Mouse (Mus musculus): ENCODE results near the gene Upf3b. TPM values are rescaled to one million over a fixed set of nuclear protein-coding genes. Genes with fewer than 3 reads are reported as not detected.

Upf3b gene
- polyA plus RNA-seq, 1 experiment from 2014 or later, result 33.6 TPM

DNA sequence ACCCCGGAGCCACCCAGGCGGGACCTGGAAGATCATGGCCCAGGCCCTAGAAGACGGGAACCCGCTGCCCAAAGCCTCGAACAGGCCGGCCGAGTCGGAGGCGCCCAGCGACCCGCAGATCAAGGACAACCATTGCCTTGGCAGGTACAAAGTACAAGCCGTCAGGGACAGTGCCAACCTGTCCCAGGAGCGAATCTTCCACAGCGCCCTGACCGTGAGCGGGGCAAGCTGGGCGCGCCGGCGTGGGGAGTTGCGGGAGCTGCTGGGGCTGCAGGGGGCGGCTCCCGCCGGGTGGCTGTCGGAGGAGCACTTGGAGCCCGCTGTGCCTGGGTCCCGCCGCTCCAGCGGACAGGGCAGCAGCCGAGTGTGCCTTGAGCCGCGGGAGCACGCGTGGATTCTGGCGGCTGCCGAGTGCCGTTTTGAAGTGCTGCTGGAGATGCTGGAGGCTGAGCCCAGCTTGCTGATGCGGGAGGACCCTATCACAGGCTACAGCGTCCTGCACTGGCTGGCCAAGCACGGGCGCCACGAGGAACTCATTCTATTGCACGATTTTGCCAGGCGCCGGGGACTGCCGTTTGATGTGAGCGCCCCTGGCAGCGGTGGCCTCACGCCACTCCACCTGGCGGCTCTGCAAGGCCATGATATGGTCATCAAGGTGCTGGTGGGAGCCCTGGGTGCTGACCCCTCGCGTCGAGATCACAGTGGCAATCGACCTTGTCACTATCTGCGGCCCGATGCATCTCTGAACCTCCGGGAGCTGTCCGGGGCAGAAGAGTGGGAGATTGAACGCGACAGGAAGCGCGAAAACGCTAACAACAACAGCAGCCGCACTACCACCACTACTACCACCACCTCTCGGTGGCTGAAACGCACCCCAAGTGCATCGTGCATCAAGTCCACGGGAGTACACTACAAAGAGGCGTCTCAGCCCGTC, 61.0 kb downstream of the Upf3b start:
- peak; percentile 60; the same call in 1 of the 2 replicates for ATAC-seq (ENCODE audit: low read depth)
- Histone ChIP-seq H3K4me2 (ENCODE audit: low read depth, low read length) (peak overlapping the region; percentile 63), H3K27me3 (ENCODE audit: control insufficient read depth, insufficient read depth, low read length) (0 out of 2 replicates have a peak, but pooled peaks cover 3% of the 10 kb centered on the region), H3K9me3 (ENCODE audit: control insufficient read depth, low read length) (no peaks in the 10 kb centered on the region), H3K27ac (ENCODE audit: low read depth, low read length) (no peak overlapping the region), H3K4me3 (ENCODE audit: low read depth, low read length) (peak overlapping the region; percentile 31), H3K36me3 (ENCODE audit: control insufficient read depth, insufficient read depth, low read length) (no peaks in the 10 kb centered on the region), H3K9ac (replicated peaks; ENCODE audit: low read depth, low read length) (no peak overlapping the region), H3K4me1 (ENCODE audit: control insufficient read depth, insufficient read depth, low read length) (peaks cover 3% of the 10 kb centered on the region; the same call in 1 of the 2 replicates)
- WGBS, result 12% methylated on average over 63 of the region's 70 CpGs

DNA sequence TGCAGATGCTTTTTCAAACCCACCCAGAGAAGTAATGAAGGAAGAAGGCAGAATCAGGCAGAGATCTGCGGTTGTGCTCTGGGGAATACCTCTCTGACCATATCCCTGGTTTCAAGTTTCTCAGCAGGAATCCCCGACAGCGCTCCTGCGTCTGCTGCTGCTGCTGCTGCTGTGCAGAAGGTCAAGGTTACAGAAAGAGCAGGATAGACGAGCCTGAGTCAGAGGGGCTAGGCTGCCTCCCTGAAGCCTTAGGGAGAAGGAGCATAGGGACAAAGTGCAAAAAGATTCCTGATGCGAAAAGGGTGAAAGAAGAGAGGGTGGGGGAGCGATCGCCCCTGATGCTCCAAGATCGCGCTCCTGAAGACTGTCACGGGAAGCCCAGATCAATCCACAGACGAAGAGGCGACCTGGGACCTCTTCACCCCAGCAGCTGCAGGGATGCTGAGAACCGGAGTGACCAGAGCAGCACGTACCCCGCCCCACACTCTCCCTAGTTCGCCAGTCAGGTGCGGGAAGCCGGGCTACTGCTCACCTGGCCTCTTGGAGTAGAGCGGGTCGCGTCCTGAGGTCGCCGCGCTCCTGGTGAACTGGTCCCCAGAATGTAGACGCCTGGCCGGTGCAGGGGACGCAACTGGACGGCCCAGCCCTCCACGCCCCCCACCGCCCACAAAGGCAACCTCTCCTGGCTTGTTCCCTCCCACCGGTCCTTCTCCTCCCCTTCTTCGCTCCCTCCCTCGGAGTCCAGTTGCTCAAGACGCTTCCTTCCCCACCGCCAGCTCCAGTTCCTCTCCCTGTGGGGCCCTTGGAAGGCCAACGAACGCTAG, 61.8 kb downstream of the Upf3b start, which contains the start of gene Sowahd:
TSS of gene Sowahd (plus strand) at position 780 of the 824 bp plus-strand sequence.
- Histone ChIP-seq H3K27me3 (ENCODE audit: control insufficient read depth, insufficient read depth, low read length) (0 out of 2 replicates have a peak, but pooled peaks cover 3% of the 10 kb centered on the region), H3K27ac (ENCODE audit: low read depth, low read length) (no peak within 1 kb of the TSS), H3K4me1 (ENCODE audit: control insufficient read depth, insufficient read depth, low read length) (peaks cover 3% of the 10 kb centered on the region; the same call in 1 of the 2 replicates), H3K9ac (replicated peaks; ENCODE audit: low read depth, low read length) (no peak within 1 kb of the TSS), H3K4me3 (ENCODE audit: low read depth, low read length) (peak within 1 kb of the TSS; percentile 31), H3K4me2 (ENCODE audit: low read depth, low read length) (peak within 1 kb of the TSS; percentile 63), H3K9me3 (ENCODE audit: control insufficient read depth, low read length) (no peaks in the 10 kb centered on the region), H3K36me3 (ENCODE audit: control insufficient read depth, insufficient read depth, low read length) (no peaks in the 10 kb centered on the region)
- WGBS, result 8% methylated on average over 36 of the region's 38 CpGs
- ATAC-seq (ENCODE audit: low read depth), result no peak

- no peak for ATAC-seq (ENCODE audit: low read depth)
- no peak overlapping the region for H3K4me2 ChIP-seq (ENCODE audit: low read depth, low read length)
- no peak overlapping the region for H3K4me3 ChIP-seq (ENCODE audit: low read depth, low read length)
- H3K27ac ChIP-seq (ENCODE audit: low read depth, low read length), result no peak overlapping the region
- no peaks in the 10 kb centered on the region for H3K4me1 ChIP-seq (ENCODE audit: control insufficient read depth, insufficient read depth, low read length)
- WGBS, result 22% methylated on average over 9 of the region's 9 CpGs
- H3K9me3 ChIP-seq (ENCODE audit: control insufficient read depth, low read length), result no peaks in the 10 kb centered on the region
- no peak overlapping the region for H3K9ac ChIP-seq (replicated peaks; ENCODE audit: low read depth, low read length)
- H3K36me3 ChIP-seq (ENCODE audit: control insufficient read depth, insufficient read depth, low read length), result no peaks in the 10 kb centered on the region
- H3K27me3 ChIP-seq (ENCODE audit: control insufficient read depth, insufficient read depth, low read length), result no peaks in the 10 kb centered on the region
These were observed 67.4 kb downstream of the Upf3b start for GRCm38 (mm10) chrX:37042726-37043125.

Other genes with a start within 250 kb of the Upf3b start
- 129 and 134 TPM in 2 replicates for gene Ube2a, start 236.4 kb downstream of the Upf3b start, polyA plus RNA-seq (2014; fragmentation: Nextera tagmentation; extraction: Ambion mirVana)
- 27.5 and 29.7 TPM in 2 replicates for gene C330007P06Rik, start 236.2 kb downstream of the Upf3b start, polyA plus RNA-seq (2014; fragmentation: Nextera tagmentation; extraction: Ambion mirVana)
- 21.4 and 25.6 TPM in 2 replicates for gene Nkrf, start 207.4 kb downstream of the Upf3b start, polyA plus RNA-seq (2014; fragmentation: Nextera tagmentation; extraction: Ambion mirVana)
- gene Sept6, start 118.5 kb downstream of the Upf3b start, polyA plus RNA-seq (2014; fragmentation: Nextera tagmentation; extraction: Ambion mirVana), result 79.6 and 82.8 TPM in 2 replicates
- gene Sowahd, start 61.5 kb downstream of the Upf3b start, polyA plus RNA-seq (2014; fragmentation: Nextera tagmentation; extraction: Ambion mirVana), result not detected in 2 replicates
- 292 and 307 TPM in 2 replicates for gene Rpl39, start 24.9 kb downstream of the Upf3b start, polyA plus RNA-seq (2014; fragmentation: Nextera tagmentation; extraction: Ambion mirVana)
- 31.3 and 32.7 TPM in 2 replicates for gene Nkap, start 16.5 kb upstream of the Upf3b start, polyA plus RNA-seq (2014; fragmentation: Nextera tagmentation; extraction: Ambion mirVana)
- gene Akap14, start 58.5 kb upstream of the Upf3b start, polyA plus RNA-seq (2014; fragmentation: Nextera tagmentation; extraction: Ambion mirVana), result 0.29 and 0.48 TPM in 2 replicates
- 681 and 844 TPM in 2 replicates for gene Ndufa1, start 80.8 kb upstream of the Upf3b start, polyA plus RNA-seq (2014; fragmentation: Nextera tagmentation; extraction: Ambion mirVana)
- 21.8 and 27.1 TPM in 2 replicates for gene Rnf113a1, start 80.9 kb upstream of the Upf3b start, polyA plus RNA-seq (2014; fragmentation: Nextera tagmentation; extraction: Ambion mirVana)
- gene Gm9, start 100.7 kb upstream of the Upf3b start, polyA plus RNA-seq (2014; fragmentation: Nextera tagmentation; extraction: Ambion mirVana), result not detected in 2 replicates
- gene Rhox1, start 111.9 kb upstream of the Upf3b start, polyA plus RNA-seq (2014; fragmentation: Nextera tagmentation; extraction: Ambion mirVana), result not detected in 2 replicates
- gene Rhox2a, start 134.7 kb upstream of the Upf3b start, polyA plus RNA-seq (2014; fragmentation: Nextera tagmentation; extraction: Ambion mirVana), result not detected in 2 replicates
- not detected in 2 replicates for gene Rhox3a, start 139.6 kb upstream of the Upf3b start, polyA plus RNA-seq (2014; fragmentation: Nextera tagmentation; extraction: Ambion mirVana)
- not detected in 2 replicates for gene Rhox4a, start 155.0 kb upstream of the Upf3b start, polyA plus RNA-seq (2014; fragmentation: Nextera tagmentation; extraction: Ambion mirVana)